Mouse (Mus musculus): ENCODE measurements around the gene Fgd2. TPM values are rescaled to one million over a fixed set of nuclear protein-coding genes. Genes with fewer than 3 reads are reported as not detected.

The Fgd2 gene
- polyA plus RNA-seq, 1 experiment from 2014 or later, result 12.3 TPM

DNA sequence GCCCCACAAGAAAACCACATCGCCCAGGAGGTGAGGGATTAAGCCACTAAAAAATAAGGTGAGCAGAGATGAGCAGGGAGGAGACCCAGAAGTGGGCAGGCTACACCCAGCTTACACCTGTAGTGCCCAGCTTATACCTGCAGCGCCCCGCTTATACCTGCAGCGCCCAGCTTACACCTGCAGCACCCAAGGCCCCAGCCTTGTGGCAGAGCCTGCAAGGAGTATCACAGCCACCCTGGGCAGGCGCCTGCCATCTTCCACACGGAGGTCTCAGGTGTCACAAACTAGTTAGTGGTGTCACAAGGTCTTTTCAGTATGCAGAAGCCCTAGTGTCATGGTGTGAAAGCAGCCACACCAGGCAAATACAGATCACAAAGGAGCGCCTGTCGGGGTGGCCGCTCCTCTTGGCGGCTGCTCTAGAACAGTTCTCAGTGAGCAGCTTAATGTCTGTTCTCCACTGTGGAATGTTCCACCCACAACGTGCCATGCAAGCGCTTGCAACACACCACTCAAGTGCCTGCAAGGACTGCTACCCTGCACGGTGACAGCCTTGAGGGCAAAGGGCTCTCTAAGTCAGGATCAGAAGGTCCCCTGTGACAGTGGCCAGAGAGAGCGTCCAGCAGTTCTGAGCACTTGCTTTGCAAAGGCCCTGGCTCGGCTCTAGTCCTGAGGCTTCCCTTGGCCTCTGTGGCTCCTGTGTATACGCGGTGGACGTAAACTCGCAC, 24.3 kb upstream of the Fgd2 start:
- no peak for TF ChIP-seq CTCF (IDR thresholded peaks at IDR 0.05; ENCODE audit: low read depth)
- Histone ChIP-seq H3K27me3 (ENCODE audit: insufficient read depth, low read length) (no peaks in the 10 kb centered on the region), H3K9ac (ENCODE audit: low read depth, low read length) (no peak overlapping the region), H3K4me1 (replicated peaks; ENCODE audit: insufficient read depth, low read length) (peaks cover 12% of the 10 kb centered on the region; the same call in 1 of the 2 replicates), H3K36me3 (ENCODE audit: insufficient read depth, low read length) (peaks cover 80% of the 10 kb centered on the region), H3K27ac (no peak overlapping the region), H3K4me3 (replicated peaks; ENCODE audit: low read depth, low read length) (no peak overlapping the region), H3K9me3 (replicated peaks; ENCODE audit: low read length) (no peaks in the 10 kb centered on the region), H3K4me2 (ENCODE audit: low read length) (no peak overlapping the region)
- ATAC-seq (replicated peaks; ENCODE audit: low FRiP score, low read depth) (no peak), DNase-seq (ENCODE audit: low spot score) (no peak)
- WGBS, result 90% methylated on average over 19 of the region's 19 CpGs

DNA sequence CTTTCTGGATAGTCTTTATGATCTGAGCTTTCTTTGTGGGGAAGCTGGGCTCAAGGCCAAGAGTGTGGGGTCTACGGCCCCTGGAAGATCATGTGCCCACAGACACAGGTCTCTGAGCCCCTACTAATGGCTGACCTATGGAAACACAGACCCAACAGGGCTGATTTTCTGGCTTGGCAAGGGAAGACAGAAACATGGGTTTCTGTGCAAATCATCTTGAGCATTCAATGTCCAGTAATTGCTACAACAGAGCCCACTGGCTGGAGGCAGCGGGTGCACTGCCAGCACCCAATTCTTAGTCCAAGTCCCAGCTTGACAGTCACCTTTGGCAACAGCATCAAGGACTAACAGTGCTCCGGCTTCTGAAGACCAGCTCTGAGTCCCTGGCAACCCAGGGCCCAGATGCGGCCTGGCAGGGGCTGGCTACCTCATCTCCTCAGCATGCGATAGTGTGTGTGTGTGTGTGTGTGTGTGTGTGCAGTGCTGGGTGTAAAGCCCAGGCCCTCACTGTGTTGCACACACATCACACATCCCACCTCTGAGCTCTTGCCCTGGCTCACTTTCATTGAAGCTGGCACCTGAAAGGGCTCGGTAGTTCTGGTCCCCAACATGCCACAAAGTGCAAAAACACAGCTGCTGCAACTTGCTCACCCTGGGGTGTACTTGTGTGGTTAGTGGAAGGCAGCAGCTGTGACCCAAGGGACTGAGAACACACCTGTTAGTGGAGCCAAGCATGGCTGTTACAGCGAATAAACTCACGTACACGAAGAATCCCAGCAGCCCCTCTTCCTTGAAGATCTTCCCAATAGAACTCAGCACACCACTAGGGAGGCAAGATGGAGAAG, 22.5 kb upstream of the Fgd2 start:
- no peak for ATAC-seq (replicated peaks; ENCODE audit: low FRiP score, low read depth)
- WGBS, result 94% methylated on average over 9 of the region's 9 CpGs
- H3K27ac ChIP-seq, result 0 out of 2 replicates have a peak overlapping the region, but pooled peaks have one; percentile 25

DNA sequence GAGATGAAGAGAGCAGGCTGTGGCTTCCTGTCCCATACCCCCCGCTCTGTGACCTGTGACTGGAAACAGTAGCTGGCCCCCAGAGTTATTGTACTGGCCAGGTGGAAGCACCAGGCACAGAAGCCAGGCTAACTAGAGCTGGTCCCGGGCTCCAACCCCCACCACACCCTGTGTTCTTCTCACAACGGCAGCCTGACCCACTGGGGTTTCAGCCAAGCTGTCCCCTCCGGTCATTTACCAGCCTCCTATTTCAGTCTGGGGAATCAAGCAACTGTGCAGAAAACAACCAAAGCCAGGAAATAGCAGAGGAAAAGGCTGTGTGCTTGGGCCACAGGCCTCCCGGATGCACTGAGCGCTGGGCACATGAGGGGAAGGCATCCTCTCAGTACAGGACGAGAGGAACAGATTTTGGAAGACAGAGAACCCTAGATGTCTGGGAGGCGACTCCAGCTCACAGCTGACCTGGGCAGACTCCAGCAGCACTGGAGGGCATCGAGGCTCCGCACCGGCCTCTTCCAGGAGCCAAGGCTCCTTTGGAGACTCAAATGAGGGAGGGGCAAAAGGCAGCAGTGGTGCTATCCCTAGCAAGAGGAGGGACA, 21.4 kb upstream of the Fgd2 start:
- no peak overlapping the region for H3K9ac ChIP-seq (ENCODE audit: low read depth, low read length)
- H3K4me2 ChIP-seq (ENCODE audit: low read length), result no peak overlapping the region
- ATAC-seq (replicated peaks; ENCODE audit: low FRiP score, low read depth), result no peak
- WGBS, result 68% methylated on average over 11 of the region's 11 CpGs
- peaks cover 26% of the 10 kb centered on the region for H3K4me1 ChIP-seq (replicated peaks; ENCODE audit: insufficient read depth, low read length)
- peak overlapping the region; percentile 25 for H3K27ac ChIP-seq
- no peaks in the 10 kb centered on the region for H3K9me3 ChIP-seq (replicated peaks; ENCODE audit: low read length)
- no peak for TF ChIP-seq CTCF (IDR thresholded peaks at IDR 0.05; ENCODE audit: low read depth)
- peak; percentile 21 for DNase-seq (ENCODE audit: low spot score)
- peaks cover 65% of the 10 kb centered on the region for H3K36me3 ChIP-seq (ENCODE audit: insufficient read depth, low read length)
- no peaks in the 10 kb centered on the region for H3K27me3 ChIP-seq (ENCODE audit: insufficient read depth, low read length)
- H3K4me3 ChIP-seq (replicated peaks; ENCODE audit: low read depth, low read length), result no peak overlapping the region

More for the DNA sequence above, 22.5 kb upstream of the Fgd2 start:
- no peak overlapping the region for H3K9ac ChIP-seq (ENCODE audit: low read depth, low read length)
- no peak overlapping the region for H3K4me3 ChIP-seq (replicated peaks; ENCODE audit: low read depth, low read length)
- no peaks in the 10 kb centered on the region for H3K27me3 ChIP-seq (ENCODE audit: insufficient read depth, low read length)
- peaks cover 65% of the 10 kb centered on the region for H3K36me3 ChIP-seq (ENCODE audit: insufficient read depth, low read length)
- H3K9me3 ChIP-seq (replicated peaks; ENCODE audit: low read length), result no peaks in the 10 kb centered on the region
- TF ChIP-seq CTCF (IDR thresholded peaks at IDR 0.05; ENCODE audit: low read depth), result no peak
- peaks cover 26% of the 10 kb centered on the region for H3K4me1 ChIP-seq (replicated peaks; ENCODE audit: insufficient read depth, low read length)
- no peak overlapping the region for H3K4me2 ChIP-seq (ENCODE audit: low read length)
- no peak for DNase-seq (ENCODE audit: low spot score)

DNA sequence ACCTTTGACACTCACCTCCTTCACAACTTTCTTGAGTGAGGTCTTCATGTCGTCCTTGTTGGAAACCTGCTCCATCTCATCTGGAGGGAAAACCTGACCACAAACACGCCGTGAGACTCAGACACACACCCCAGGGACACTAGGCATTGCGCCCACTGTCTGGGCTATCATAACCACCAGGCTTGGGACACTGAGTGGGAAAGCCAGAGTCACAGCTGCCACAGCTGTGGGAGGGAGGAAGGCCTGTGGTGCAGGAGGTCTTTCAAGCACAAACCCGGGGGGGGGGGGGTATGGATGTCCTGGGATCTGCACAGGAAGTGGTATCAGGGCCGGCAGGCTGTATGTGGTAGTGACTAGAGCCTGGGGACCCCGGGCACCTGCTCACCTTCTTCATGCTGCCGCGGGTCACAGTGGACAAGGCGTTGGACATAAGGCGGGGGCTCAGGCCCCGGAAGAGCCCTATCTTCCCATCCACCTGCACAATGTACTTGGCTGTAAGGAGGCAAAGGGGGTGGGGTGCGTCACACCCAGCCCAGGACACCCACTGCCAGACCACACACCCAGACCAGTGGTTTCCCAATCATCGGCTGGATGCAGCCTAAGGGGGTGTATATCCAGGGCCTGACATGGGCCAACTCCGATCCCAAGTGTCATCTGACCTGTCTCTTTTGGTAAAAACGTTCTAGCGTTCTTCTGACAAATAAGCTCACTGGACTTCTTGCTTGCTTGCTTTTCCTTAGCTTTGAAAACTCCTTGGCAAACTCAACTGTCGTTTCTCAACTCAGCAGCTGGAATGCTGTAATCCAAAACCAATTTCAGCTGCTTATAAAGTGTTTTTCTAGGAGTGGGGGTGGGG, 20.1 kb upstream of the Fgd2 start:
- no peaks in the 10 kb centered on the region for H3K9me3 ChIP-seq (replicated peaks; ENCODE audit: low read length)
- peak overlapping the region; percentile 87 for H3K27ac ChIP-seq
- H3K9ac ChIP-seq (ENCODE audit: low read depth, low read length), result 0 out of 2 replicates have a peak overlapping the region, but pooled peaks have one; percentile 0
- H3K4me3 ChIP-seq (replicated peaks; ENCODE audit: low read depth, low read length), result no peak overlapping the region
- 65% methylated on average over 18 of the region's 18 CpGs for WGBS
- H3K36me3 ChIP-seq (ENCODE audit: insufficient read depth, low read length), result peaks cover 62% of the 10 kb centered on the region
- peak; percentile 42 for DNase-seq (ENCODE audit: low spot score)
- 0 out of 2 replicates have a peak, but pooled peaks have one; percentile 6 for ATAC-seq (replicated peaks; ENCODE audit: low FRiP score, low read depth)
- TF ChIP-seq CTCF (IDR thresholded peaks at IDR 0.05; ENCODE audit: low read depth), result no peak
- peaks cover 31% of the 10 kb centered on the region for H3K4me1 ChIP-seq (replicated peaks; ENCODE audit: insufficient read depth, low read length)
- 0 out of 2 replicates have a peak overlapping the region, but pooled peaks have one; percentile 31 for H3K4me2 ChIP-seq (ENCODE audit: low read length)
- H3K27me3 ChIP-seq (ENCODE audit: insufficient read depth, low read length), result no peaks in the 10 kb centered on the region

DNA sequence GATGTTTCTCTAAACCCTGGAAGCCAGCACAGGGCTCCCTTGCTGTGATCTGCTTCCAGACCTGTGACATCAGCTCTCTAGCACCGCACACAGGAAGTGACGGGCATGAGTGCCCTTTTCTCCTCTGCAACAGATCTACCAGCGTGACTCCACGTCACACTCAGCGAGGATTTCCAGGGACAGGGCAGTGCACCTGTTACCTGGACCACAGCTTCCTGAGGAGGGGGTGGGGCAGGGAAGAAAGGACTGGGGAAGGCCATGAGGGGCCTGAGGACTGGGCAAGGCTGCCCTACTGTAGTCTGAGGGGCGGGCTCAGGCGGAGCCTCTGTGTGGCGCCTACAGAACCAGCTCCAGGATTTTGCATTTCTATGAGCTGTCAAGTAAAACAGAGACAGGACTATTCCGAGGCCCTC, 19.1 kb upstream of the Fgd2 start:
- WGBS, result 12% methylated on average over 9 of the region's 9 CpGs
- H3K4me1 ChIP-seq (replicated peaks; ENCODE audit: insufficient read depth, low read length), result peaks cover 37% of the 10 kb centered on the region
- H3K4me3 ChIP-seq (replicated peaks; ENCODE audit: low read depth, low read length), result no peak overlapping the region
- peak overlapping the region; percentile 31 for H3K4me2 ChIP-seq (ENCODE audit: low read length)
- H3K9ac ChIP-seq (ENCODE audit: low read depth, low read length), result no peak overlapping the region
- peak; percentile 83 for DNase-seq (ENCODE audit: low spot score)
- H3K36me3 ChIP-seq (ENCODE audit: insufficient read depth, low read length), result peaks cover 53% of the 10 kb centered on the region
- H3K27ac ChIP-seq, result peak overlapping the region; percentile 87
- peak; percentile 50 for TF ChIP-seq CTCF (IDR thresholded peaks at IDR 0.05; ENCODE audit: low read depth)
- ATAC-seq (replicated peaks; ENCODE audit: low FRiP score, low read depth), result peak; percentile 81
- H3K27me3 ChIP-seq (ENCODE audit: insufficient read depth, low read length), result no peaks in the 10 kb centered on the region
- no peaks in the 10 kb centered on the region for H3K9me3 ChIP-seq (replicated peaks; ENCODE audit: low read length)

Data from kidney, postnatal 0 days (tissue).